Mouse (Mus musculus) forebrain, postnatal 0 days (tissue): ENCODE data around the gene Atp5mpl. TPM values are rescaled to one million over a fixed set of nuclear protein-coding genes. Genes with fewer than 3 reads are reported as not detected.

ENCODE experiments used
- ATAC-seq: fragments of 200-750 bp; cut with Nextera tagmentation; 2 replicates; pipeline ENCODE4 v1.8.0; 2017; ENCODE audit warnings: mild to moderate bottlenecking, moderate library complexity
- DNase-seq: peaks from one replicate; pipeline ENCODE4 v3.0.0-alpha.2; 2015
- H3K27ac ChIP-seq: fragments of 300-500 bp; sonication (generic); 2 replicates; pipeline ENCODE4 v1.5.1; 2014; ENCODE audit warnings: low read depth, mild to moderate bottlenecking, antibody characterized with exemption, low read length, moderate library complexity, mixed read lengths
- H3K27me3 ChIP-seq: fragments of 300-500 bp; sonication (generic); 2 replicates; pipeline ENCODE4 v1.6.1; 2014; ENCODE audit warnings: mild to moderate bottlenecking, low read length, mixed read lengths; ENCODE audit not compliant: insufficient read depth
- H3K36me3 ChIP-seq: fragments of 300-500 bp; sonication (generic); 2 replicates; pipeline ENCODE4 v1.6.1; 2014; ENCODE audit warnings: mild to moderate bottlenecking, moderate library complexity; ENCODE audit not compliant: insufficient read depth
- H3K4me1 ChIP-seq: fragments of 300-500 bp; sonication (generic); 2 replicates; pipeline ENCODE4 v1.6.1; 2014; ENCODE audit warnings: antibody characterized with exemption; ENCODE audit not compliant: insufficient read depth
- H3K4me2 ChIP-seq: fragments of 300-500 bp; sonication (generic); 2 replicates; pipeline ENCODE4 v1.6.1; 2014; ENCODE audit warnings: low read depth, mild to moderate bottlenecking, moderate library complexity
- H3K4me3 ChIP-seq: fragments of 300-500 bp; sonication (generic); 2 replicates; pipeline ENCODE4 v1.5.1; 2014; ENCODE audit warnings: low read depth, low read length, mixed read lengths
- H3K9ac ChIP-seq: fragments of 300-500 bp; sonication (generic); 2 replicates; pipeline ENCODE4 v1.6.1; 2014; ENCODE audit warnings: mild to moderate bottlenecking
- H3K9me3 ChIP-seq: fragments of 300-500 bp; sonication (generic); 2 replicates; pipeline ENCODE4 v1.6.1; 2016; ENCODE audit warnings: low read length
- CTCF ChIP-seq: sonication (generic); IDR thresholded peaks from 2 replicates; pipeline ENCODE4 v1.5.1; 2016; ENCODE audit warnings: antibody characterized with exemption, control low read depth, low read depth
- WGBS: fragments of 180-500 bp; shearing (Covaris S2); extraction: QIAGEN DNeasy Blood & Tissue Kit; methylation state at CpG from one replicate; pipeline ENCODE4 v1.1.7; 2014; 5-methylcytosine and 5-hydroxymethylcytosine counted together
- polyA plus RNA-seq: library from polyadenylated mRNA; unstranded; fragments of >200 nt; fragmentation: Nextera tagmentation; extraction: Ambion mirVana; gene quantifications from 2 replicates; pipeline ENCODE4 v1.2.1, GENCODE M21; 2015
- total RNA-seq: library from RNA; depleted of rRNA; stranded (reverse); fragments of >200 nt; gene quantifications from 2 replicates; pipeline ENCODE4 v1.2.3, GENCODE M21; 2014; rRNA removed

The Atp5mpl gene
- total and polyA plus RNA-seq, 2 experiments from 2014 or later: 313 to 765 TPM

DNA sequence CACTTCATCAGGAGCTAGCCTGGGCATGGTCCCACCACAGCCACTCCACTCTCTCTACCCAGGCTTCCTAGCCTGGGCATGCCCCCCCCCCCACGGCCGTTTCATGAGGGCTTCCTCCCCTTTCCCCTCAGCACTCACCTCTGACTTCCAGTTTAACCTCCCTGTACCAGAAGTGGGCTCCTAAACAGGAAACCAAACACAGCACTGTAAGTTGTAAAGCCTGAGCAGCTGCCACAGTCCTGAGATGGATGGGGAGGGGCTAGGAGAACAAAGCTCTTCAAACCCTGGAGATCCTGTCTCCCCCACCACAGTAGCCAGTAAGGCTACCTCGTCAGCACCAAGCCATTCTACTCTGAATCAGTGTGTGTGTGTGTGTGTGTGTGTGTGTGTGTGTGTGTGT is 52.7 kb downstream of the Atp5mpl start:
- Histone ChIP-seq H3K4me3 (no peak overlapping the region), H3K27ac (no peak overlapping the region), H3K27me3 (no peaks in the 10 kb centered on the region), H3K9me3 (no peaks in the 10 kb centered on the region), H3K4me1 (no peaks in the 10 kb centered on the region), H3K4me2 (no peak overlapping the region), H3K9ac (no peak overlapping the region), H3K36me3 (no peaks in the 10 kb centered on the region)
- DNase-seq (no peak), ATAC-seq (no peak)
- TF ChIP-seq CTCF: no peak
- WGBS: 51% methylated on average over 3 of the region's 3 CpGs

DNA sequence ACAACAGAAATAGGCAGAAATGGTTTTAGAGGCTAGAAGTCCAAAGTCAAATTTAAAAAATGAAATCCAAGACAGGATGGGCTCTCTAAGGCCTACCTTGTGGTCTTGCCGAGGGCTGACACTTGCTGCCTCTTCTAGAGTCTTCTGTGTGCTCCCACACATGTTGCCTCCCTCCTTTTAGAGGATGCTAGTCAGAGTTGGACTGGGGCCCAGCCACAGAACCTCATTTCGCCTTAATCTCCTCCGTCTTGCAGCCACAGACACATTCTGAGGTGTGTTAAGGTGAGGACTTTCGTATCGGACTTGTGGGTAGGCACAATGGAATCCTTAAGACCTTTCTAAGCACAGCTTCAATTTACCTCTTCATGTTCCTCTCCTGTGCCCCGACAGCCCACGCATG is 54.0 kb downstream of the Atp5mpl start:
- TF ChIP-seq CTCF: no peak
- 84% methylated on average over 7 of the region's 7 CpGs for WGBS
- DNase-seq: no peak

DNA sequence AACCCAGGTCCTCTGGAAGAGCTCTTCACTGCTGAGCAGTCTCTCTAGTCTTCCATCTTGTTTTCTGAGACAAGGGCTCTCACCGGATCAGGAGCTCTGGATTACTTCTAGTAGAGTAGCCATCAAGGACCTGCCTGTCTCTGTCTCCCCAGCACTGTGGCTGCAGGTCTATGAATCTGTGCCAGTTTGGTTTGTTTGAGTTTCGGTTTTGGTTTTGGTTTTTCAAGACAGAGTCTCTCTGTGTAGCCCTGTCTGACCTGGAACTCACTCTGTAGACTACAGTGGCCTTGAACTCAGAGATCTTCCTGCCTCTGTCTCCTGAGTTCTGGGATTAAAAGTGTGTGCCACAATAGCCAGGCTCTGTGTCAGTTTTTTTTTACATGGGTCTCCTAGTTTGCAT is 55.0 kb downstream of the Atp5mpl start:
- 86% methylated on average over 2 of the region's 2 CpGs for WGBS
- ATAC-seq (no peak), DNase-seq (no peak)
- H3K27ac ChIP-seq: no peak overlapping the region
- no peaks in the 10 kb centered on the region for H3K27me3 ChIP-seq
- H3K4me1 ChIP-seq: peaks cover 4% of the 10 kb centered on the region; the same call in 1 of the 2 replicates
- TF ChIP-seq CTCF: no peak
- H3K9ac ChIP-seq: no peak overlapping the region
- H3K36me3 ChIP-seq: no peaks in the 10 kb centered on the region
- no peaks in the 10 kb centered on the region for H3K9me3 ChIP-seq
- no peak overlapping the region for H3K4me2 ChIP-seq
- H3K4me3 ChIP-seq: no peak overlapping the region

More for the DNA sequence above, 54.0 kb downstream of the Atp5mpl start:
- Histone ChIP-seq H3K27ac (no peak overlapping the region), H3K9ac (no peak overlapping the region), H3K36me3 (no peaks in the 10 kb centered on the region), H3K4me2 (no peak overlapping the region), H3K9me3 (no peaks in the 10 kb centered on the region), H3K4me3 (no peak overlapping the region), H3K27me3 (no peaks in the 10 kb centered on the region), H3K4me1 (0 out of 2 replicates have a peak, but pooled peaks cover 3% of the 10 kb centered on the region)
- no peak for ATAC-seq

Other genes with a start within 250 kb of the Atp5mpl start
- 596 and 608 TPM in 2 replicates for gene Klc1, start 208.1 kb downstream of the Atp5mpl start, total RNA-seq
- gene Klc1, start 208.1 kb downstream of the Atp5mpl start, polyA plus RNA-seq: 592 and 640 TPM in 2 replicates
- 2.5 and 7.2 TPM in 2 replicates for gene Xrcc3, start 153.1 kb downstream of the Atp5mpl start, total RNA-seq
- gene Xrcc3, start 153.1 kb downstream of the Atp5mpl start, polyA plus RNA-seq: 1.8 and 3.5 TPM in 2 replicates
- gene Zfyve21, start 152.8 kb downstream of the Atp5mpl start, total RNA-seq: 21.2 and 24.9 TPM in 2 replicates
- gene Zfyve21, start 152.8 kb downstream of the Atp5mpl start, polyA plus RNA-seq: 27.3 and 29.5 TPM in 2 replicates
- 47.1 and 53.8 TPM in 2 replicates for gene Ppp1r13b, start 58.9 kb downstream of the Atp5mpl start, total RNA-seq
- 31.7 and 37.6 TPM in 2 replicates for gene Ppp1r13b, start 58.9 kb downstream of the Atp5mpl start, polyA plus RNA-seq
- 0.29 and 0.54 TPM in 2 replicates for gene Tdrd9, start 4.6 kb upstream of the Atp5mpl start, total RNA-seq
- 0.23 and 0.35 TPM in 2 replicates for gene Tdrd9, start 4.6 kb upstream of the Atp5mpl start, polyA plus RNA-seq
- gene Rd3l, start 14.3 kb upstream of the Atp5mpl start, total RNA-seq: 0.31 and 0.33 TPM in 2 replicates
- gene Rd3l, start 14.3 kb upstream of the Atp5mpl start, polyA plus RNA-seq: 0.30 and 0.94 TPM in 2 replicates
- 2.9 and 3.9 TPM in 2 replicates for gene Aspg, start 139.7 kb upstream of the Atp5mpl start, total RNA-seq
- gene Aspg, start 139.7 kb upstream of the Atp5mpl start, polyA plus RNA-seq: 0.52 and 1.3 TPM in 2 replicates
- gene Kif26a, start 179.2 kb upstream of the Atp5mpl start, total RNA-seq: 50.4 and 55.1 TPM in 2 replicates
- gene Kif26a, start 179.2 kb upstream of the Atp5mpl start, polyA plus RNA-seq: 5.0 and 6.2 TPM in 2 replicates